Comparison of ENCODE assay signal across 8 mouse cellular contexts in the genomic region with DNA sequence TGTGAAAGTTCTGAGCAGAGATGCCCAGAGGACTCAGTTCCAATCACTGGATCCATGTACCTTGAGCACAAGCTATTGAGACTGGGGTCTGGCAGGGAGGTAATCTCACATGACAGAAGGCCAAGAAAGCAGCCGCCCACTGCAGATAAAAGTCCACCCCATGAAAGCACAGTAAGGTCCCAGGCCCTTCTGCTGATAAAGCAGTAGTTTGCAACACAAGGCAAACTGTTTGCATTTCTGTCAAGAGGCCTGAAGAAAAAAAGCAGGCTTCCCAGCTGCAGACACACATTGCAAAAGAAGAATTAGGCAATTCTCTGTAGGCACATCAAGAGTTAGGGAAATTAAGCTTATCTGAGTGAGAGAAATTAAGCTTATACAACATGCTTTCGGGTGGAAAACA. TPM values are rescaled to one million over a fixed set of nuclear protein-coding genes. Genes with fewer than 3 reads are reported as not detected.
A peak's percentile ranks its signal among the peaks of the same experiment; 100 is the strongest.
DNase-seq lines count a peak whose midpoint lies in the region; ATAC-seq and TF ChIP-seq lines count a peak whose summit lies in the region.

No protein-coding gene starts in this region.

- no peaks in the 10 kb centered on the region for H3K27me3 ChIP-seq in kidney, embryonic 14.5 days (ENCODE audit: control insufficient read depth, insufficient read depth, low read length)
- no peaks in the 10 kb centered on the region for H3K27me3 ChIP-seq in heart, embryonic 15.5 days

- no peak overlapping the region for H3K9ac ChIP-seq in kidney, embryonic 14.5 days (ENCODE audit: low read depth, low read length)
- H3K9ac ChIP-seq in heart, embryonic 15.5 days: no peak overlapping the region; the same call in 1 of the 2 replicates

- H3K36me3 ChIP-seq in kidney, embryonic 14.5 days (ENCODE audit: control insufficient read depth, insufficient read depth, low read length): peaks cover 46% of the 10 kb centered on the region
- H3K36me3 ChIP-seq in heart, embryonic 15.5 days: 0 out of 2 replicates have a peak, but pooled peaks cover under 1% of the 10 kb centered on the region

- no peaks in the 10 kb centered on the region for H3K9me3 ChIP-seq in kidney, embryonic 14.5 days (ENCODE audit: control insufficient read depth, low read length)
- H3K9me3 ChIP-seq in heart, embryonic 15.5 days (replicated peaks): no peaks in the 10 kb centered on the region

- 77% methylated on average over 2 of the region's 2 CpGs for WGBS in kidney, embryonic 14.5 days
- 25% methylated on average over 2 of the region's 2 CpGs for WGBS in heart, embryonic 15.5 days

- no peak overlapping the region for H3K4me3 ChIP-seq in kidney, embryonic 14.5 days (ENCODE audit: low read length)
- H3K4me3 ChIP-seq in bone marrow macrophage, adult 2 months (ENCODE audit: insufficient read depth, low read length): no peak overlapping the region
- no peak overlapping the region for H3K4me3 ChIP-seq in heart, embryonic 15.5 days

- no peak overlapping the region for H3K4me2 ChIP-seq in kidney, embryonic 14.5 days (replicated peaks; ENCODE audit: low read depth, low read length)
- H3K4me2 ChIP-seq in heart, embryonic 15.5 days: no peak overlapping the region

- TF ChIP-seq CTCF in bone marrow macrophage, adult 2 months (IDR thresholded peaks at IDR 0.05; ENCODE audit: low read depth, low read length): no peak

- ATAC-seq in kidney, embryonic 14.5 days (ENCODE audit: low FRiP score, low TSS enrichment): no peak
- no peak for ATAC-seq in heart, embryonic 15.5 days (replicated peaks; ENCODE audit: insufficient number of reproducible peaks, insufficient read depth, low FRiP score, low read depth)
- ATAC-seq in megakaryocyte-erythroid progenitor cell, adult 5-6 weeks (replicated peaks; ENCODE audit: low FRiP score, low TSS enrichment, poor library complexity, severe bottlenecking): peak; percentile 81
- ATAC-seq in CD4-positive, CD25-positive, alpha-beta regulatory T cell, adult 4 months: no peak

- DNase-seq in kidney, adult 8-10 months: no peak
- DNase-seq in adrenal gland, adult 18-20 months (ENCODE audit: low spot score in 2 of 2): no peak
- no peak for DNase-seq in left cerebral cortex, postnatal 4 days

- intact Hi-C loops in left cerebral cortex, postnatal 4 days (cut with DNase I): no loop called here

- TF ChIP-seq POLR2A in bone marrow macrophage, adult 2 months (IDR thresholded peaks at IDR 0.05; ENCODE audit: borderline replicate concordance, low read depth, low read length): no peak

- peak overlapping the region; percentile 4; the same call in 1 of the 2 replicates for H3K27ac ChIP-seq in kidney, embryonic 14.5 days (ENCODE audit: low read depth, low read length)
- H3K27ac ChIP-seq in bone marrow macrophage, adult 2 months (ENCODE audit: insufficient read depth, low read depth, low read length): peak overlapping the region; percentile 99
- peak overlapping the region; percentile 82 for H3K27ac ChIP-seq in heart, embryonic 15.5 days

- H3K4me1 ChIP-seq in kidney, embryonic 14.5 days (ENCODE audit: control insufficient read depth, insufficient read depth, low read length): no peaks in the 10 kb centered on the region
- H3K4me1 ChIP-seq in bone marrow macrophage, adult 2 months (ENCODE audit: control insufficient read depth, insufficient read depth, low read length): peaks cover 71% of the 10 kb centered on the region
- H3K4me1 ChIP-seq in heart, embryonic 15.5 days (replicated peaks): peaks cover 63% of the 10 kb centered on the region

RNA-seq across cellular contexts. Expression of gene Rnf216, which starts 54.6 kb away (rescaled TPM):
- polyA plus RNA-seq in kidney, embryonic 14.5 days (2014; fragmentation: Nextera tagmentation; extraction: Ambion mirVana): 28.7 and 48.3 TPM in 2 replicates
- polyA plus RNA-seq in bone marrow macrophage, adult 2 months (2012; ENCODE audit: insufficient read depth, insufficient read length, missing spikeins): 33.7 and 38.8 TPM in 2 replicates
- 23.9 and 27.5 TPM in 2 replicates for polyA plus RNA-seq in heart, embryonic 15.5 days (2015; fragmentation: Nextera tagmentation; extraction: Ambion mirVana)
- total RNA-seq in megakaryocyte-erythroid progenitor cell, adult 5-6 weeks (2014; fragmentation: Nextera tagmentation): 41.0 and 62.7 TPM in 2 replicates
- total RNA-seq in megakaryocyte-erythroid progenitor cell, adult 5-6 weeks (2017): 60.5 and 91.5 TPM in 2 replicates
- total RNA-seq in adrenal gland, adult 18-20 months (2021): 10 to 100 TPM; 33.6 to 44.9 TPM
- 10 to 100 TPM; 41.9 to 42.5 TPM for total RNA-seq in left cerebral cortex, postnatal 4 days (2021)
- 10 to 100 TPM; 38.2 to 39.8 TPM for polyA plus RNA-seq in CD4-positive, CD25-positive, alpha-beta regulatory T cell, adult 4 months (2017; shearing (Covaris generic))

Comparison
In these comparisons a context has a peak if more than half of its experiments do, and no peak if none do; other contexts are left out.
1. H3K27ac ChIP-seq: peak in every context shown above with its lines; median percentile 99 in bone marrow macrophage, adult 2 months; 82 in heart, embryonic 15.5 days; 4 in kidney, embryonic 14.5 days.